Mouse (Mus musculus): ENCODE measurements around the gene Chst2. TPM values are rescaled to one million over a fixed set of nuclear protein-coding genes. Genes with fewer than 3 reads are reported as not detected.
A peak's percentile ranks its signal among the peaks of the same experiment; 100 is the strongest.

Gene Chst2
- polyA plus RNA-seq, 1 experiment: 3.3 TPM

GRCm38 (mm10) chr9:95428277-95428676 is 21.8 kb upstream of the Chst2 start:
- no peak for DNase-seq
- TF ChIP-seq POLR2A (IDR thresholded peaks at IDR 0.05; ENCODE audit: low read depth, low read length) (no peak), CTCF (conservative IDR thresholded peaks at IDR 0.05; ENCODE audit: insufficient read depth, insufficient read length, low read depth, low read length) (no peak)
- Histone ChIP-seq H3K4me3 (ENCODE audit: insufficient read depth, low read depth, low read length) (no peak overlapping the region), H3K36me3 (ENCODE audit: control insufficient read depth, insufficient read depth, low read length) (no peaks in the 10 kb centered on the region), H3K4me1 (ENCODE audit: control insufficient read depth, insufficient read depth, low read length) (no peaks in the 10 kb centered on the region), H3K27me3 (replicated peaks; ENCODE audit: control insufficient read depth, insufficient read depth, low read length) (no peaks in the 10 kb centered on the region), H3K27ac (ENCODE audit: insufficient read depth, low read depth, low read length) (no peak overlapping the region)
- 63% methylated on average over 4 of the region's 4 CpGs for whole genome bisulfite sequencing

GRCm38 (mm10) chr9:95413911-95414310 is 7.4 kb upstream of the Chst2 start:
- DNase-seq: no peak
- Histone ChIP-seq H3K4me1 (ENCODE audit: control insufficient read depth, insufficient read depth, low read length) (no peaks in the 10 kb centered on the region), H3K4me3 (ENCODE audit: insufficient read depth, low read depth, low read length) (no peak overlapping the region), H3K36me3 (ENCODE audit: control insufficient read depth, insufficient read depth, low read length) (no peaks in the 10 kb centered on the region), H3K27ac (ENCODE audit: insufficient read depth, low read depth, low read length) (no peak overlapping the region), H3K27me3 (replicated peaks; ENCODE audit: control insufficient read depth, insufficient read depth, low read length) (no peaks in the 10 kb centered on the region)
- no peak for TF ChIP-seq POLR2A (IDR thresholded peaks at IDR 0.05; ENCODE audit: low read depth, low read length)
- TF ChIP-seq CTCF (conservative IDR thresholded peaks at IDR 0.05; ENCODE audit: insufficient read depth, insufficient read length, low read depth, low read length): no peak

- WGBS: 68% methylated on average over 4 of the region's 4 CpGs
- H3K4me3 ChIP-seq (ENCODE audit: insufficient read depth, low read depth, low read length): no peak overlapping the region
- H3K27ac ChIP-seq (ENCODE audit: insufficient read depth, low read depth, low read length): no peak overlapping the region
- no peaks in the 10 kb centered on the region for H3K36me3 ChIP-seq (ENCODE audit: control insufficient read depth, insufficient read depth, low read length)
- no peak for DNase-seq
- no peak for TF ChIP-seq POLR2A (IDR thresholded peaks at IDR 0.05; ENCODE audit: low read depth, low read length)
- no peak for TF ChIP-seq CTCF (conservative IDR thresholded peaks at IDR 0.05; ENCODE audit: insufficient read depth, insufficient read length, low read depth, low read length)
- no peaks in the 10 kb centered on the region for H3K4me1 ChIP-seq (ENCODE audit: control insufficient read depth, insufficient read depth, low read length)
- H3K27me3 ChIP-seq (replicated peaks; ENCODE audit: control insufficient read depth, insufficient read depth, low read length): no peaks in the 10 kb centered on the region; the same call in 1 of the 2 replicates
Observed at GRCm38 (mm10) chr9:95412047-95412446, 5.5 kb upstream of the Chst2 start.

GRCm38 (mm10) chr9:95407586-95408220 is 1.2 kb upstream of the Chst2 start:
- peak; percentile 78 for DNase-seq
- 3% methylated on average over 24 of the region's 24 CpGs for WGBS

GRCm38 (mm10) chr9:95405946-95406570 is 464 bp downstream of the Chst2 start:
- TF ChIP-seq POLR2A (IDR thresholded peaks at IDR 0.05; ENCODE audit: low read depth, low read length) (no peak), CTCF (conservative IDR thresholded peaks at IDR 0.05; ENCODE audit: insufficient read depth, insufficient read length, low read depth, low read length) (no peak)
- peak overlapping the region; percentile 69; the same call in 1 of the 2 replicates for H3K27ac ChIP-seq (ENCODE audit: insufficient read depth, low read depth, low read length)

More at GRCm38 (mm10) chr9:95407586-95408220, 1.2 kb upstream of the Chst2 start:
- Histone ChIP-seq H3K36me3 (ENCODE audit: control insufficient read depth, insufficient read depth, low read length) (no peaks in the 10 kb centered on the region), H3K4me3 (ENCODE audit: insufficient read depth, low read depth, low read length) (peak overlapping the region; percentile 49), H3K27ac (ENCODE audit: insufficient read depth, low read depth, low read length) (peak overlapping the region; percentile 67), H3K4me1 (ENCODE audit: control insufficient read depth, insufficient read depth, low read length) (no peaks in the 10 kb centered on the region), H3K27me3 (replicated peaks; ENCODE audit: control insufficient read depth, insufficient read depth, low read length) (peaks cover 3% of the 10 kb centered on the region; the same call in 1 of the 2 replicates)
- TF ChIP-seq CTCF (conservative IDR thresholded peaks at IDR 0.05; ENCODE audit: insufficient read depth, insufficient read length, low read depth, low read length) (no peak), POLR2A (IDR thresholded peaks at IDR 0.05; ENCODE audit: low read depth, low read length) (no peak)

GRCm38 (mm10) chr9:95405511-95405945 is 994 bp downstream of the Chst2 start:
- no peaks in the 10 kb centered on the region for H3K4me1 ChIP-seq (ENCODE audit: control insufficient read depth, insufficient read depth, low read length)
- H3K36me3 ChIP-seq (ENCODE audit: control insufficient read depth, insufficient read depth, low read length): no peaks in the 10 kb centered on the region
- TF ChIP-seq POLR2A (IDR thresholded peaks at IDR 0.05; ENCODE audit: low read depth, low read length): no peak
- TF ChIP-seq CTCF (conservative IDR thresholded peaks at IDR 0.05; ENCODE audit: insufficient read depth, insufficient read length, low read depth, low read length): peak; percentile 47
- WGBS: 4% methylated on average over 30 of the region's 30 CpGs
- H3K4me3 ChIP-seq (ENCODE audit: insufficient read depth, low read depth, low read length): peak overlapping the region; percentile 49
- DNase-seq: peak; percentile 72
- H3K27ac ChIP-seq (ENCODE audit: insufficient read depth, low read depth, low read length): no peak overlapping the region
- H3K27me3 ChIP-seq (replicated peaks; ENCODE audit: control insufficient read depth, insufficient read depth, low read length): peaks cover 3% of the 10 kb centered on the region; the same call in 1 of the 2 replicates

More at GRCm38 (mm10) chr9:95405946-95406570, 464 bp downstream of the Chst2 start:
- peak; percentile 2 for DNase-seq
- 2% methylated on average over 71 of the region's 72 CpGs for WGBS
- Histone ChIP-seq H3K4me3 (ENCODE audit: insufficient read depth, low read depth, low read length) (peak overlapping the region; percentile 49), H3K36me3 (ENCODE audit: control insufficient read depth, insufficient read depth, low read length) (no peaks in the 10 kb centered on the region), H3K27me3 (replicated peaks; ENCODE audit: control insufficient read depth, insufficient read depth, low read length) (peaks cover 3% of the 10 kb centered on the region; the same call in 1 of the 2 replicates), H3K4me1 (ENCODE audit: control insufficient read depth, insufficient read depth, low read length) (no peaks in the 10 kb centered on the region)

- no peak for TF ChIP-seq POLR2A (IDR thresholded peaks at IDR 0.05; ENCODE audit: low read depth, low read length)
- TF ChIP-seq CTCF (conservative IDR thresholded peaks at IDR 0.05; ENCODE audit: insufficient read depth, insufficient read length, low read depth, low read length): no peak
- H3K27ac ChIP-seq (ENCODE audit: insufficient read depth, low read depth, low read length): no peak overlapping the region
- peak; percentile 24 for DNase-seq
- 49% methylated on average over 38 of the region's 38 CpGs for WGBS
- H3K27me3 ChIP-seq (replicated peaks; ENCODE audit: control insufficient read depth, insufficient read depth, low read length): peaks cover 3% of the 10 kb centered on the region; the same call in 1 of the 2 replicates
- H3K36me3 ChIP-seq (ENCODE audit: control insufficient read depth, insufficient read depth, low read length): no peaks in the 10 kb centered on the region
- peak overlapping the region; percentile 49 for H3K4me3 ChIP-seq (ENCODE audit: insufficient read depth, low read depth, low read length)
- H3K4me1 ChIP-seq (ENCODE audit: control insufficient read depth, insufficient read depth, low read length): no peaks in the 10 kb centered on the region
Observed at GRCm38 (mm10) chr9:95404811-95405465, 1.6 kb downstream of the Chst2 start.

All from kidney, adult 2 months (tissue).